Mouse (Mus musculus) kidney, embryonic 16.5 days (tissue): Measurements from ENCODE around the gene Itga8. TPM values are rescaled to one million over a fixed set of nuclear protein-coding genes. Genes with fewer than 3 reads are reported as not detected.

ENCODE experiments used
- ATAC-seq: fragments of 200-750 bp; cut with Nextera tagmentation; 2 replicates; pipeline ENCODE4 v1.8.0; 2017; ENCODE audit warnings: moderate TSS enrichment; ENCODE audit not compliant: low FRiP score, low TSS enrichment
- H3K27ac ChIP-seq: fragments of 300-500 bp; sonication (generic); 2 replicates; pipeline ENCODE4 v1.5.1; 2014; ENCODE audit warnings: low read length
- H3K27me3 ChIP-seq: fragments of 300-500 bp; sonication (generic); 2 replicates; pipeline ENCODE4 v1.6.1; 2014; ENCODE audit warnings: low read length, control low read depth, mixed read lengths; ENCODE audit not compliant: insufficient read depth
- H3K36me3 ChIP-seq: fragments of 300-500 bp; sonication (generic); 2 replicates; pipeline ENCODE4 v1.6.1; 2014; ENCODE audit warnings: low read length, control low read depth, mixed read lengths; ENCODE audit not compliant: insufficient read depth
- H3K4me1 ChIP-seq: fragments of 300-500 bp; sonication (generic); 2 replicates; pipeline ENCODE4 v1.6.1; 2014; ENCODE audit warnings: low read length, control low read depth, mixed read lengths; ENCODE audit not compliant: insufficient read depth
- H3K4me2 ChIP-seq: fragments of 300-500 bp; sonication (generic); replicated peaks from 2 replicates; pipeline ENCODE4 v1.6.1; 2014; ENCODE audit warnings: low read depth, low read length
- H3K4me3 ChIP-seq: fragments of 300-500 bp; sonication (generic); 2 replicates; pipeline ENCODE4 v1.5.1; 2014; ENCODE audit warnings: mild to moderate bottlenecking, low read length
- H3K9ac ChIP-seq: fragments of 300-500 bp; sonication (generic); replicated peaks from 2 replicates; pipeline ENCODE4 v1.6.1; 2014; ENCODE audit warnings: low read length
- H3K9me3 ChIP-seq: fragments of 300-500 bp; sonication (generic); 2 replicates; pipeline ENCODE4 v1.6.1; 2016; ENCODE audit warnings: low read length, control low read depth
- WGBS: fragments of 180-500 bp; shearing (Covaris S2); extraction: QIAGEN DNeasy Blood & Tissue Kit; methylation state at CpG from one replicate; pipeline ENCODE4 v1.1.7; 2014; 5-methylcytosine and 5-hydroxymethylcytosine counted together
- polyA plus RNA-seq: library from polyadenylated mRNA; unstranded; fragments of >200 nt; fragmentation: Nextera tagmentation; extraction: Ambion mirVana; gene quantifications from 2 replicates; pipeline ENCODE4 v1.2.1, GENCODE M21; 2015

Gene Itga8
- polyA plus RNA-seq, 1 experiment from 2014 or later, result 45.4 TPM

- peak; percentile 30; the same call in 1 of the 2 replicates for ATAC-seq
- Histone ChIP-seq H3K4me3 (peak overlapping the region; percentile 66), H3K36me3 (no peaks in the 10 kb centered on the region), H3K9ac (peak overlapping the region; percentile 76), H3K9me3 (no peaks in the 10 kb centered on the region), H3K4me2 (peak overlapping the region; percentile 75), H3K27me3 (0 out of 2 replicates have a peak, but pooled peaks cover 4% of the 10 kb centered on the region), H3K4me1 (0 out of 2 replicates have a peak, but pooled peaks cover 10% of the 10 kb centered on the region), H3K27ac (peak overlapping the region; percentile 73)
- WGBS, result 40% methylated on average over 15 of the region's 15 CpGs
Measured at GRCm38 (mm10) chr2:12300449-12301228, 1.1 kb downstream of the Itga8 start.

GRCm38 (mm10) chr2:12297287-12297686 is 4.4 kb downstream of the Itga8 start:
- WGBS, result 74% methylated on average over 5 of the region's 5 CpGs
- Histone ChIP-seq H3K4me1 (peaks cover 31% of the 10 kb centered on the region), H3K36me3 (no peaks in the 10 kb centered on the region), H3K4me2 (no peak overlapping the region), H3K4me3 (no peak overlapping the region), H3K27ac (no peak overlapping the region), H3K9me3 (no peaks in the 10 kb centered on the region), H3K27me3 (0 out of 2 replicates have a peak, but pooled peaks cover 4% of the 10 kb centered on the region), H3K9ac (no peak overlapping the region)
- no peak for ATAC-seq

- Histone ChIP-seq H3K9me3 (no peaks in the 10 kb centered on the region), H3K27ac (0 out of 2 replicates have a peak overlapping the region, but pooled peaks have one; percentile 7), H3K4me1 (peaks cover 25% of the 10 kb centered on the region), H3K4me2 (no peak overlapping the region), H3K36me3 (no peaks in the 10 kb centered on the region), H3K27me3 (no peaks in the 10 kb centered on the region), H3K9ac (no peak overlapping the region), H3K4me3 (no peak overlapping the region)
- WGBS, result 57% methylated on average over 6 of the region's 6 CpGs
- no peak for ATAC-seq
Measured at GRCm38 (mm10) chr2:12295150-12295549, 6.6 kb downstream of the Itga8 start.

GRCm38 (mm10) chr2:12294060-12294459 is 7.7 kb downstream of the Itga8 start:
- no peaks in the 10 kb centered on the region for H3K27me3 ChIP-seq
- WGBS, result 42% methylated on average over 3 of the region's 3 CpGs
- no peaks in the 10 kb centered on the region for H3K9me3 ChIP-seq
- peaks cover 25% of the 10 kb centered on the region for H3K4me1 ChIP-seq
- H3K4me3 ChIP-seq, result no peak overlapping the region
- no peaks in the 10 kb centered on the region for H3K36me3 ChIP-seq
- peak; percentile 44 for ATAC-seq
- H3K9ac ChIP-seq, result no peak overlapping the region
- peak overlapping the region; percentile 32 for H3K27ac ChIP-seq
- no peak overlapping the region for H3K4me2 ChIP-seq

GRCm38 (mm10) chr2:12293458-12293857 is 8.3 kb downstream of the Itga8 start:
- H3K4me1 ChIP-seq, result peaks cover 25% of the 10 kb centered on the region
- H3K4me3 ChIP-seq, result no peak overlapping the region
- WGBS, result 37% methylated on average over 8 of the region's 8 CpGs
- no peak overlapping the region for H3K9ac ChIP-seq
- H3K4me2 ChIP-seq, result no peak overlapping the region
- H3K27me3 ChIP-seq, result no peaks in the 10 kb centered on the region
- H3K36me3 ChIP-seq, result no peaks in the 10 kb centered on the region
- no peaks in the 10 kb centered on the region for H3K9me3 ChIP-seq
- H3K27ac ChIP-seq, result no peak overlapping the region
- ATAC-seq, result peak; percentile 77; the same call in 1 of the 2 replicates

GRCm38 (mm10) chr2:12292023-12292820 is 9.5 kb downstream of the Itga8 start:
- H3K4me1 ChIP-seq, result peaks cover 25% of the 10 kb centered on the region
- no peak overlapping the region for H3K27ac ChIP-seq
- ATAC-seq, result no peak
- H3K4me3 ChIP-seq, result no peak overlapping the region
- H3K36me3 ChIP-seq, result no peaks in the 10 kb centered on the region
- H3K27me3 ChIP-seq, result no peaks in the 10 kb centered on the region
- no peaks in the 10 kb centered on the region for H3K9me3 ChIP-seq
- no peak overlapping the region for H3K9ac ChIP-seq
- H3K4me2 ChIP-seq, result no peak overlapping the region
- WGBS, result 49% methylated on average over 8 of the region's 8 CpGs

- 89% methylated on average over 3 of the region's 3 CpGs for WGBS
- no peak overlapping the region for H3K27ac ChIP-seq
- H3K36me3 ChIP-seq, result 0 out of 2 replicates have a peak, but pooled peaks cover 2% of the 10 kb centered on the region
- H3K27me3 ChIP-seq, result no peaks in the 10 kb centered on the region
- ATAC-seq, result no peak
- no peak overlapping the region for H3K9ac ChIP-seq
- no peak overlapping the region for H3K4me2 ChIP-seq
- H3K4me3 ChIP-seq, result no peak overlapping the region
- H3K9me3 ChIP-seq, result no peaks in the 10 kb centered on the region
- peaks cover 21% of the 10 kb centered on the region for H3K4me1 ChIP-seq
Measured at GRCm38 (mm10) chr2:12290235-12290634, 11.5 kb downstream of the Itga8 start.

GRCm38 (mm10) chr2:12287831-12288230 is 13.9 kb downstream of the Itga8 start:
- Histone ChIP-seq H3K9ac (no peak overlapping the region), H3K27me3 (no peaks in the 10 kb centered on the region), H3K9me3 (no peaks in the 10 kb centered on the region), H3K4me1 (0 out of 2 replicates have a peak, but pooled peaks cover 3% of the 10 kb centered on the region), H3K27ac (no peak overlapping the region), H3K36me3 (0 out of 2 replicates have a peak, but pooled peaks cover 2% of the 10 kb centered on the region), H3K4me2 (no peak overlapping the region), H3K4me3 (no peak overlapping the region)
- no peak for ATAC-seq
- 89% methylated on average over 3 of the region's 3 CpGs for WGBS

GRCm38 (mm10) chr2:12280664-12281063 is 21.1 kb downstream of the Itga8 start:
- Histone ChIP-seq H3K9me3 (no peaks in the 10 kb centered on the region), H3K27ac (no peak overlapping the region), H3K4me2 (no peak overlapping the region), H3K9ac (no peak overlapping the region), H3K36me3 (no peaks in the 10 kb centered on the region), H3K27me3 (no peaks in the 10 kb centered on the region), H3K4me3 (no peak overlapping the region), H3K4me1 (no peaks in the 10 kb centered on the region)
- no peak for ATAC-seq
- 86% methylated on average over 1 of the region's 1 CpGs for WGBS
